Mouse (Mus musculus) limb, embryonic 15.5 days (tissue): ENCODE results near the gene Myl9. TPM values are rescaled to one million over a fixed set of nuclear protein-coding genes. Genes with fewer than 3 reads are reported as not detected.
"Not testable (repeated sequence)": the region's sequence is repeated elsewhere in the genome, so short reads cannot be mapped to it uniquely, and the experiment has no call there.

Experiments
- ATAC-seq: fragments of 200-750 bp; cut with Nextera tagmentation; 2 replicates; pipeline ENCODE4 v1.8.0; 2017; ENCODE audit warnings: low read depth, moderate TSS enrichment; ENCODE audit not compliant: insufficient number of reproducible peaks, low FRiP score, low TSS enrichment
- H3K27ac ChIP-seq: fragments of 300-500 bp; sonication (generic); 2 replicates; pipeline ENCODE4 v1.5.1; 2015; ENCODE audit warnings: moderate library complexity, mild to moderate bottlenecking, inconsistent platforms
- H3K27me3 ChIP-seq: fragments of 300-500 bp; sonication (generic); 2 replicates; pipeline ENCODE4 v1.6.1; 2015; ENCODE audit warnings: inconsistent platforms
- H3K36me3 ChIP-seq: fragments of 300-500 bp; sonication (generic); 2 replicates; pipeline ENCODE4 v1.6.1; 2015; ENCODE audit warnings: inconsistent platforms
- H3K4me1 ChIP-seq: fragments of 300-500 bp; sonication (generic); 2 replicates; pipeline ENCODE4 v1.6.1; 2015; ENCODE audit warnings: inconsistent platforms
- H3K4me2 ChIP-seq: fragments of 300-500 bp; sonication (generic); 2 replicates; pipeline ENCODE4 v1.6.1; 2015; ENCODE audit warnings: mild to moderate bottlenecking, inconsistent platforms
- H3K4me3 ChIP-seq: fragments of 300-500 bp; sonication (generic); 2 replicates; pipeline ENCODE4 v1.5.1; 2015; ENCODE audit warnings: mild to moderate bottlenecking, inconsistent platforms
- H3K9ac ChIP-seq: fragments of 300-500 bp; sonication (generic); 2 replicates; pipeline ENCODE4 v1.6.1; 2015; ENCODE audit warnings: inconsistent platforms
- H3K9me3 ChIP-seq: fragments of 300-500 bp; sonication (generic); 2 replicates; pipeline ENCODE4 v1.6.1; 2016; ENCODE audit warnings: inconsistent platforms
- WGBS: fragments of 180-500 bp; shearing (Covaris S2); methylation state at CpG from one replicate; pipeline ENCODE4 v1.1.7; 2015; 5-methylcytosine and 5-hydroxymethylcytosine counted together
- polyA plus RNA-seq: library from polyadenylated mRNA; unstranded; fragments of >200 nt; fragmentation: Nextera tagmentation; extraction: Ambion mirVana; gene quantifications from 2 replicates; pipeline ENCODE4 v1.2.1, GENCODE M21; 2015

Gene Myl9
- polyA plus RNA-seq, 1 experiment from 2014 or later: 219 TPM

DNA sequence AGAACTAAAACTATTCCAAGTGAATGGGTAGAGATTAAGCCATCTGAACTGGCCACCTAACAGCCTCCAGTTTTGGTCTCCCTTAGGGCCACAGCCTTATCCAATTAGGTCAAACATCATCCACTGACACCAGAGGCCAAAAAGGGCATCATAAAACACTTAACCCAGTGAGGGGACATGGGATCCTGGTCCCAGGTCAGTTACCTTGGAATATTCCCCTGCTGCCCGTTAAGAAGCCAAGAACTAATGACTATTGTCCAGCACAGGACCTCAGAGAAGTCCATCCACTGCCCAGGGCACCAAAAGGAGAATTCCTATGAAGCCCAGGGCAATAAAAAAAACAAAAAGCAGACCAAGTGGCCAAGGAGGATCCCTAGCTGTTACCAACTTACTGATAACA is 13.6 kb downstream of the Myl9 start:
- WGBS: 39% methylated on average over 1 of the region's 1 CpGs
- ATAC-seq: no peak

DNA sequence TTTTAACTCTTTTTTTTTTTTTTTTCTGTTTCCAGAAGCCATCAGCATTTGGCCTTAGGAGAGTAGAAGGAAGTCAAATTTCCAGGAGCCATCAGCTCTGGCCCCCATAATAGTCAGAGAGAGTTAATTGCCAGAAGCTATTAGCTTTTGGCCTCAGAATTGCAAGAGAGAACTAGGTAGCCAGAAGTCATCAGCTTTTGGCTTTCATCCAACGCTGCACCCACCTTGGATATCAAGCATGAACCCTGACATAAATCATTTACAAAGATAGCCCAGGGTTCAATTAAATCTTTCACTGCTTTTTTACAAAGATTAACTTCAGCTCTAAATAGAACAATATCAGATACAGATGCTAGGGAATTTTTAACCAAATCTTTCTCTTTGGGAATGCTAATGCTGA is 23.3 kb downstream of the Myl9 start:
- H3K4me2 ChIP-seq: no peak overlapping the region
- H3K27me3 ChIP-seq: no peaks in the 10 kb centered on the region
- no peaks in the 10 kb centered on the region for H3K4me1 ChIP-seq
- H3K9me3 ChIP-seq: no peaks in the 10 kb centered on the region
- no peak overlapping the region for H3K4me3 ChIP-seq
- ATAC-seq: no peak
- H3K36me3 ChIP-seq: no peaks in the 10 kb centered on the region
- H3K27ac ChIP-seq: no peak overlapping the region
- H3K9ac ChIP-seq: no peak overlapping the region
- 70% methylated on average over 1 of the region's 1 CpGs for WGBS

More for the DNA sequence above, 13.6 kb downstream of the Myl9 start:
- no peaks in the 10 kb centered on the region; the same call in 1 of the 2 replicates for H3K9me3 ChIP-seq
- H3K4me2 ChIP-seq: no peak overlapping the region
- H3K27ac ChIP-seq: no peak overlapping the region
- no peak overlapping the region for H3K9ac ChIP-seq
- H3K4me3 ChIP-seq: no peak overlapping the region
- H3K27me3 ChIP-seq: no peaks in the 10 kb centered on the region
- no peaks in the 10 kb centered on the region for H3K4me1 ChIP-seq
- no peaks in the 10 kb centered on the region for H3K36me3 ChIP-seq

DNA sequence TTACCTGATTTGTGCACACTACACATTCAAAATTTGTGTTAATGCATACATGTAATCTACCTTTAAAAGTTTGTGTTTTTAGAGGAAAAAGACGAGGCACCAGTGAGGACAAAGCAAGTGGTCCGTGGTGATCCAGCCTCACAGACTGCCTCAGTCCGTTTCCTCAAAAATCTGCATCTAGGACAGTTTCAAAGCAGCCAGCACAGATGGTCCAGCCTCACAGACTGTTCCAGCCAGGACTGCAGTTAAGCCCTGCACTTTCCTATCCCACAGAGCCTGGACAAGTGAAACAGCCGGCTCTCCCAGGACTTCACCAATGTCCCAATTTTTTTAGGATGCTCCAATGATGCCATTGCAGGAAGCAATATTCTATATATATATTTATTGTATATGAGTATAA is 25.8 kb downstream of the Myl9 start:
- no peaks in the 10 kb centered on the region for H3K27me3 ChIP-seq
- no peak for ATAC-seq
- no peak overlapping the region for H3K4me2 ChIP-seq
- no peak overlapping the region for H3K27ac ChIP-seq
- no peaks in the 10 kb centered on the region for H3K36me3 ChIP-seq
- no peak overlapping the region for H3K9ac ChIP-seq
- H3K4me1 ChIP-seq: no peaks in the 10 kb centered on the region
- H3K9me3 ChIP-seq: no peaks in the 10 kb centered on the region
- H3K4me3 ChIP-seq: no peak overlapping the region
- 58% methylated on average over 4 of the region's 4 CpGs for WGBS

DNA sequence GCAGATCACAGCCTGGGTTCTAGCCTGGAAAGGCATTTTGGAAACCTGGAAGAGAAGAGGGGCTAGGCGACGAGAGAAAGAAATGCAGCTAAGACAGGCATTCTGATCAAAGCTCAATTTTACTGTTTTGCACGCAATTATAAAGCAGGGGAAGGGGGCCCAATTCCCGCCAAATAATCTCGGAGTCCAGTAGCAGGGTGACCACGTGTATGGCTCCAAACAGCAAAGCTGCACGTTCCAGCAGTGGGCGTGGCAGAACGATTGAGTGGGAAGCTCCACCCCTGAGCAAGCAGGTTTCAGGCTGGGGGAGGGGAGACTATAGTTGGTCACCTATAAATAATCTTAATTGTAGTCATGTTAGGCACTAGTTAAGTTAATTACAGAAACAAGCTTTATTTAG is 26.9 kb downstream of the Myl9 start:
- not testable (repeated sequence) for H3K36me3 ChIP-seq, H3K4me2 ChIP-seq, H3K27me3 ChIP-seq, ATAC-seq, H3K9me3 ChIP-seq, H3K4me3 ChIP-seq, H3K4me1 ChIP-seq, H3K27ac ChIP-seq, H3K9ac ChIP-seq
- 38% methylated on average over 9 of the region's 9 CpGs for WGBS

DNA sequence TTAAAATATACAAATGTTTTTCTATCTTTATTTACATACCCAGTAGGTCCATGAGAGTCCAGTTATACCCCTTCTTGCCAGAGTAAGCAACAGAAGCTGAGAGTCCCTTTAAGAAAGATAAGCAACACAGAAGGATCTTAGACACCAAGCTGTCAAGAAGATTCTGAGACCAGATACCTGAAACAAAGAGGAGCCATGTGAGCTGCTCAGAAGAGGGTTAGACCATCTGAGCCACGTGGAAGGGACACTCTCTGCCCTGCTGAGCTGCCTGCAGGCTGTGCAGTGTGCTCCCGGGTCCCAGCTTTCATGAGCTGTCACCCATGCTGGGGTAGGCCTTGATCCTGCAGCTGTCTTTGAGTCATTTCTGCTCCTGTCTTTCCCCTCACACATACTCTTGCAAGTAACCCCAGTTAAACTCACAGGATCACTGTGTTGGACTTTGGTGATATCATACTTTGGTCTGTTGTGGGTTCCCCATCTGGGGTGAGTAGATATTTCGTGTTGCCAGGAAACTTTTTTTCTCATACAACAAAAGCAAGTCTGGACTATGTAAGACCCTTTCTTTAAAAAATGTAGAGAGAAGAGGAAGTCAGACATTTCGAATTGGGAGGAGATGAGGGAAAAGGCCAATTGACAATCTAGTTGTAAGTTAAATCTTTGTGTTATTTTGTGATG is 28.6 kb downstream of the Myl9 start:
- no peak overlapping the region for H3K4me3 ChIP-seq
- H3K27me3 ChIP-seq: no peaks in the 10 kb centered on the region
- no peak overlapping the region for H3K9ac ChIP-seq
- H3K27ac ChIP-seq: no peak overlapping the region
- H3K9me3 ChIP-seq: no peaks in the 10 kb centered on the region
- H3K36me3 ChIP-seq: no peaks in the 10 kb centered on the region
- H3K4me1 ChIP-seq: no peaks in the 10 kb centered on the region
- no peak overlapping the region for H3K4me2 ChIP-seq
- no peak for ATAC-seq
- 67% methylated on average over 4 of the region's 4 CpGs for WGBS

DNA sequence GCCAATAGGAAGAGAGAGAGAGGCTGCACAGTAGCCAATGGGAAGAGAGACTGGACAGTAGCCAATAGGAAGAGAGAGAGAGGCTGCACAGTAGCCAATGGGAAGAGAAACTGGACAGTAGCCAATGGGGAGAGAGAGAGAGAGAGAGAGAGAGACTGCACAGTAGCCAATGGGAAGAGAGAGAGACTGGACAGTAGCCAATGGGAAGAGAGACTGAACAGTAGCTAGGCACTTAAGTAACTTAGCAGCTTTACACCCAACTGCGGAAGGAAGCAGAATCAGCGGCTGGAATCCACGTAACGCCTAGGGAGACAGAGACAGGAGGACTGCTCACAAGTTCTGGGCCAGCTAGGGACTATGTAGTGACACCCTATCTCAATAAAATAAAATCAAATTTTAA is 29.4 kb downstream of the Myl9 start:
- no peak overlapping the region for H3K27ac ChIP-seq
- no peaks in the 10 kb centered on the region for H3K27me3 ChIP-seq
- H3K4me2 ChIP-seq: no peak overlapping the region
- no peaks in the 10 kb centered on the region for H3K9me3 ChIP-seq
- no peak for ATAC-seq
- no peak overlapping the region for H3K4me3 ChIP-seq
- H3K4me1 ChIP-seq: peaks cover under 1% of the 10 kb centered on the region; the same call in 1 of the 2 replicates
- no peaks in the 10 kb centered on the region for H3K36me3 ChIP-seq
- no peak overlapping the region for H3K9ac ChIP-seq
- WGBS: 91% methylated on average over 4 of the region's 4 CpGs

- no peak overlapping the region for H3K4me2 ChIP-seq
- H3K9me3 ChIP-seq: no peaks in the 10 kb centered on the region
- 59% methylated on average over 6 of the region's 6 CpGs for WGBS
- H3K4me1 ChIP-seq: peaks cover 5% of the 10 kb centered on the region; the same call in 1 of the 2 replicates
- no peak overlapping the region for H3K4me3 ChIP-seq
- H3K27ac ChIP-seq: no peak overlapping the region
- H3K36me3 ChIP-seq: no peaks in the 10 kb centered on the region
- ATAC-seq: no peak
- H3K9ac ChIP-seq: no peak overlapping the region
- no peaks in the 10 kb centered on the region for H3K27me3 ChIP-seq
These were observed 31.7 kb downstream of the Myl9 start for GRCm38 (mm10) chr2:156806886-156807285.

DNA sequence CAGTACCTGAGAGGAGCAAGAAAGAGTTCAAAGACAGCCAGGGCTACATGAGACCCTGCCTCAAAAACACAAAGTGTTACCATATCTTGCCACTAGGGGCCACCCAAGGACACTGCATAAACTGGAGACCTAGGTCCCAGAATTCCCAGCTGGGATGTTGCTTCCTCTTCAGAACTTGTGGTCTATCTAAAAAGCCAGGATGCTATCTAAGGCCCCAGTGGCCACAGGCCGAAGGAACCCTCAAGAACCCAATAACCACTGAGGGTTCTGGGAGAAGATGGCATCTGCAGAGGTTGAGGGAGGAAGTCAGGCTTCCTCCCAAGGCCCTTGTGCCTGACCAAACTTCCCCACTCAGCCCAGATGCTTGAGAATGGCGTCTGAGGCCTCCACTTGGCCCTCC is 34.4 kb downstream of the Myl9 start:
- Histone ChIP-seq H3K4me2 (no peak overlapping the region), H3K4me1 (peaks cover 14% of the 10 kb centered on the region; the same call in 1 of the 2 replicates), H3K4me3 (no peak overlapping the region), H3K36me3 (no peaks in the 10 kb centered on the region), H3K27ac (no peak overlapping the region), H3K27me3 (no peaks in the 10 kb centered on the region), H3K9me3 (no peaks in the 10 kb centered on the region), H3K9ac (no peak overlapping the region)
- peak; percentile 14; the same call in 1 of the 2 replicates for ATAC-seq
- 49% methylated on average over 2 of the region's 2 CpGs for WGBS

DNA sequence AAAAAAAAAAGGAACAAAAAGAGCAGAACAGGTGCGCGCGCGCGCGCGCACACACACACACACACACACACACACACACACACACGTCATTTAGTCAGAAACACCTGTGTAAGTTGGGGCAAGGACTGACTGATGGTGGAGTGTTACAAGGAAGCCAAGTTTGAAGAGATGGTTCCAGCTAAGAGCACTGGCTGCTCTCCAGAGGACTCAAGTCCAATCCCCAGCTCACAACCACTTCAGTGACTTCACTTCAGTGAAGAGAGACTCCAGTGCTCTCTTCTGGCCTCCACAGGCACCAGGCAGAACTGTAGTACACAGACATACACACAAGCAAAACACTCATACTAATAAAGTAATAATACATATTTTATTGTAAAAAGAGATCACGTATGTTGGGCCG is 35.5 kb downstream of the Myl9 start:
- H3K9me3 ChIP-seq: no peaks in the 10 kb centered on the region

DNA sequence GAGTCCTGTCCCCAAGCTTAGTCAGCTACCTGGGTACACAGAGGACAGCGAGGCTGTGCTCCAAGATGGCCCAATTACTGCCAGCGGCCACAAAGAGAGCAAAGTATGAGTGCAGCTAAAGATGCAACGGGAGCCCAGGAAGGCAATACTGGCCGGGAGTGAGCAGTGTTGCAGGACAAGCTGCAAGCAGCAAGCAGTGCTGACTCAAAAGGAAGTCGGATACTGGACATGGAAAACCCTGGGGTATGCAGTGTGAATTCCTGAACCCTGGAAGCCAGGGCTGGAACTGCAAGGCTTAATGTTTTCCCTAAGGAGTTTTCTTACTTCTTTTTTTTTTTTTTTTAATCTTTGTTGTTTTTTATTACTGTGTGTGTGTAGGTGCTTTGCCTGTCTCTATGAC is 36.3 kb downstream of the Myl9 start:
- Histone ChIP-seq H3K27ac (no peak overlapping the region), H3K36me3 (no peaks in the 10 kb centered on the region), H3K4me3 (no peak overlapping the region), H3K9me3 (no peaks in the 10 kb centered on the region), H3K27me3 (no peaks in the 10 kb centered on the region), H3K9ac (no peak overlapping the region), H3K4me1 (peaks cover 26% of the 10 kb centered on the region), H3K4me2 (no peak overlapping the region)
- 64% methylated on average over 5 of the region's 5 CpGs for WGBS
- ATAC-seq: no peak

More for the DNA sequence above, 35.5 kb downstream of the Myl9 start:
- no peak overlapping the region for H3K9ac ChIP-seq
- H3K4me1 ChIP-seq: peaks cover 25% of the 10 kb centered on the region
- H3K4me2 ChIP-seq: no peak overlapping the region
- ATAC-seq: no peak
- WGBS: 95% methylated on average over 10 of the region's 10 CpGs
- no peak overlapping the region for H3K27ac ChIP-seq
- H3K36me3 ChIP-seq: no peaks in the 10 kb centered on the region
- no peak overlapping the region for H3K4me3 ChIP-seq
- H3K27me3 ChIP-seq: no peaks in the 10 kb centered on the region

DNA sequence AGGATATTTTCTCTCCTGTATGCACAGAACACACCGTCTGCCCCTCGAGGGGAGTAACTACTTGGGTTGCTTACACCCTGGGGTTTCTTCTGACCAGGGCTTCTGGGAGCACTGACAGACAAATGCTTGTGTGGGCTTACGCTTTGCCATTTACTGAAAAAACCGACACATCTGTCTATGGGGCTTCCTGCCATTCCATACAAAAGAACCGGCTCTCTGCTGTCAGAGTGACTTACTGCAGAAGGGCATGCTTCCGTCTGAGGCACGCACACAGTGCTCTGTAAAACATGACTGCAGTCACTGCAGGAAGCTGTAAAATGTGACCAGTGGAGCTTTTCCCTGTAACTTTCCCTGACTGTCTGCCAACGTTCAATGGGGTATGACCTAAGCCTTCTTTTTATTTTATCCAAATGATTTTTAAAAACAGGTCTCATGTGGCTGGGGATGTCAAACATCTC is 39.2 kb downstream of the Myl9 start:
- Histone ChIP-seq H3K4me3 (no peak overlapping the region), H3K4me2 (no peak overlapping the region), H3K9ac (no peak overlapping the region), H3K27me3 (no peaks in the 10 kb centered on the region), H3K27ac (peak overlapping the region; percentile 48; the same call in 1 of the 2 replicates), H3K4me1 (peaks cover 26% of the 10 kb centered on the region), H3K9me3 (no peaks in the 10 kb centered on the region), H3K36me3 (no peaks in the 10 kb centered on the region)
- 6% methylated on average over 8 of the region's 8 CpGs for WGBS
- ATAC-seq: no peak

GRCm38 (mm10) chr2:156814893-156815292 is 39.7 kb downstream of the Myl9 start:
- no peak overlapping the region for H3K4me2 ChIP-seq
- no peak for ATAC-seq
- H3K9me3 ChIP-seq: no peaks in the 10 kb centered on the region
- no peaks in the 10 kb centered on the region for H3K27me3 ChIP-seq
- H3K4me3 ChIP-seq: no peak overlapping the region
- WGBS: 22% methylated on average over 5 of the region's 5 CpGs
- no peak overlapping the region for H3K9ac ChIP-seq
- no peaks in the 10 kb centered on the region for H3K36me3 ChIP-seq
- peak overlapping the region; percentile 48; the same call in 1 of the 2 replicates for H3K27ac ChIP-seq
- peaks cover 22% of the 10 kb centered on the region for H3K4me1 ChIP-seq
